Comparison of ENCODE assay signal across 9 mouse cellular contexts in genomic region chr8:114936887-114937286, GRCm38 (mm10).
DNase-seq lines count a peak whose midpoint lies in the region; TF ChIP-seq lines count a peak whose summit lies in the region.
"Had no signal": no experiment of that assay in that cellular context is flagged by ENCODE, and none has a peak within 500 bp of the region (broad histone marks: within the 10 kb centered on the region; RNA-seq: fewer than 3 reads in every experiment).

No protein-coding gene starts in this region.

- no peak for TF ChIP-seq POLR2A in cerebellum, adult 2 months (IDR thresholded peaks at IDR 0.05; ENCODE audit: borderline replicate concordance, insufficient read depth, low read length)

- no peak overlapping the region for H3K27ac ChIP-seq in cerebellum, adult 2 months (ENCODE audit: insufficient read depth, low read length)
- H3K27ac ChIP-seq: lung, embryonic 15.5 days had no signal

- TF ChIP-seq CTCF in cerebellum, adult 2 months (IDR thresholded peaks at IDR 0.05; ENCODE audit: borderline replicate concordance, insufficient read depth, low read depth, low read length), result no peak

- peaks cover 5% of the 10 kb centered on the region; the same call in 1 of the 2 replicates for H3K4me1 ChIP-seq in cerebellum, adult 2 months (ENCODE audit: control insufficient read depth, insufficient read depth, low read length)

- H3K4me3 ChIP-seq in cerebellum, adult 2 months (replicated peaks; ENCODE audit: insufficient read depth, low read depth, low read length), result no peak overlapping the region
- H3K4me3 ChIP-seq: lung, embryonic 15.5 days had no signal

- 38% methylated on average over 10 of the region's 10 CpGs for WGBS in cerebellum, adult 2 months

- no peaks in the 10 kb centered on the region; the same call in 1 of the 2 replicates for H3K27me3 ChIP-seq in cerebellum, adult 2 months (ENCODE audit: control insufficient read depth, insufficient read depth, low read length)
- H3K27me3 ChIP-seq: lung, embryonic 15.5 days had no signal

- DNase-seq in cerebellum, postnatal 10 days, result peak; percentile 61 to 65
- DNase-seq in cerebellum, adult 2 months, result no peak
- peak; percentile 53 to 56 for DNase-seq in right cerebral cortex, postnatal 10 days (ENCODE audit: low spot score in 2 of 2)
- DNase-seq in right cerebral cortex, postnatal 14 days, result no peak
- DNase-seq in layer of hippocampus, adult 8-10 months (ENCODE audit: low spot score in 2 of 2), result peak; percentile 11 to 18
- no peak for DNase-seq in spleen, postnatal 4 days (ENCODE audit: low spot score in 2 of 2)
- DNase-seq in adrenal gland, postnatal 14 days, result no peak
- no peak for DNase-seq in lung, adult 18-20 months

Comparison
In these comparisons a context has a peak if more than half of its experiments do, and no peak if none do; other contexts are left out.
1. DNase-seq: peak in cerebellum, postnatal 10 days (2 of 2), right cerebral cortex, postnatal 10 days (2 of 2) and layer of hippocampus, adult 8-10 months (2 of 2); none in cerebellum, adult 2 months (0 of 2), right cerebral cortex, postnatal 14 days (single experiment), spleen, postnatal 4 days (0 of 2), adrenal gland, postnatal 14 days (single experiment) and lung, adult 18-20 months (0 of 2).